Mouse (Mus musculus) hindbrain, postnatal 0 days (tissue): ENCODE measurements around the gene 1700016K19Rik. TPM values are rescaled to one million over a fixed set of nuclear protein-coding genes. Genes with fewer than 3 reads are reported as not detected.
A peak's percentile ranks its signal among the peaks of the same experiment; 100 is the strongest.

Experiments
- ATAC-seq: fragments of 200-750 bp; cut with Nextera tagmentation; 2 replicates; pipeline ENCODE4 v1.8.0; 2017; ENCODE audit warnings: mild to moderate bottlenecking, moderate TSS enrichment, moderate library complexity
- DNase-seq: peaks from one replicate; pipeline ENCODE4 v3.0.0-alpha.2; 2015; ENCODE audit warnings: low spot score
- H3K27ac ChIP-seq: fragments of 300-500 bp; sonication (generic); 2 replicates; pipeline ENCODE4 v1.5.1; 2014; ENCODE audit warnings: mild to moderate bottlenecking
- H3K27me3 ChIP-seq: fragments of 300-500 bp; sonication (generic); 2 replicates; pipeline ENCODE4 v1.6.1; 2014; ENCODE audit warnings: low read length, mixed read lengths; ENCODE audit not compliant: insufficient read depth
- H3K36me3 ChIP-seq: fragments of 300-500 bp; sonication (generic); 2 replicates; pipeline ENCODE4 v1.6.1; 2014; ENCODE audit warnings: low read length, mixed read lengths; ENCODE audit not compliant: insufficient read depth
- H3K4me1 ChIP-seq: fragments of 300-500 bp; sonication (generic); 2 replicates; pipeline ENCODE4 v1.6.1; 2014; ENCODE audit warnings: antibody characterized with exemption, low read length, mixed read lengths; ENCODE audit not compliant: insufficient read depth
- H3K4me2 ChIP-seq: fragments of 300-500 bp; sonication (generic); 2 replicates; pipeline ENCODE4 v1.6.1; 2014; ENCODE audit warnings: low read depth, mild to moderate bottlenecking, low read length, moderate library complexity, mixed read lengths
- H3K4me3 ChIP-seq: fragments of 300-500 bp; sonication (generic); 2 replicates; pipeline ENCODE4 v1.5.1; 2014; ENCODE audit warnings: low read length
- H3K9ac ChIP-seq: fragments of 300-500 bp; sonication (generic); replicated peaks from 2 replicates; pipeline ENCODE4 v1.6.1; 2014; ENCODE audit warnings: mild to moderate bottlenecking, low read length, moderate library complexity, mixed read lengths
- H3K9me3 ChIP-seq: fragments of 300-500 bp; sonication (generic); 2 replicates; pipeline ENCODE4 v1.6.1; 2016; ENCODE audit warnings: low read length, mixed read lengths
- CTCF ChIP-seq: IDR thresholded peaks from 2 replicates; pipeline ENCODE4 v1.5.1; 2016; ENCODE audit warnings: antibody characterized with exemption, control low read depth, low read depth
- WGBS: fragments of 180-500 bp; shearing (Covaris S2); extraction: QIAGEN DNeasy Blood & Tissue Kit; methylation state at CpG from one replicate; pipeline ENCODE4 v1.1.7; 2014; 5-methylcytosine and 5-hydroxymethylcytosine counted together
- polyA plus RNA-seq: library from polyadenylated mRNA; unstranded; fragments of >200 nt; fragmentation: Nextera tagmentation; extraction: Ambion mirVana; gene quantifications from 2 replicates; pipeline ENCODE4 v1.2.1, GENCODE M21; 2015
- total RNA-seq: library from RNA; depleted of rRNA; stranded (reverse); fragments of >200 nt; gene quantifications from 2 replicates; pipeline ENCODE4 v1.2.3, GENCODE M21; 2014

Gene 1700016K19Rik
- total and polyA plus RNA-seq, 2 experiments from 2014 or later = 4.8 to 6.2 TPM

GRCm38 (mm10) chr11:76019879-76020278, 20.2 kb downstream of the 1700016K19Rik start:
- 63% methylated on average over 4 of the region's 4 CpGs for WGBS
- H3K4me2 ChIP-seq = no peak overlapping the region
- H3K9ac ChIP-seq = no peak overlapping the region
- H3K4me3 ChIP-seq = no peak overlapping the region
- H3K4me1 ChIP-seq = no peaks in the 10 kb centered on the region
- no peaks in the 10 kb centered on the region for H3K27me3 ChIP-seq
- ATAC-seq = no peak
- DNase-seq = no peak
- no peak for TF ChIP-seq CTCF
- no peak overlapping the region for H3K27ac ChIP-seq
- no peaks in the 10 kb centered on the region for H3K9me3 ChIP-seq
- no peaks in the 10 kb centered on the region for H3K36me3 ChIP-seq

DNA sequence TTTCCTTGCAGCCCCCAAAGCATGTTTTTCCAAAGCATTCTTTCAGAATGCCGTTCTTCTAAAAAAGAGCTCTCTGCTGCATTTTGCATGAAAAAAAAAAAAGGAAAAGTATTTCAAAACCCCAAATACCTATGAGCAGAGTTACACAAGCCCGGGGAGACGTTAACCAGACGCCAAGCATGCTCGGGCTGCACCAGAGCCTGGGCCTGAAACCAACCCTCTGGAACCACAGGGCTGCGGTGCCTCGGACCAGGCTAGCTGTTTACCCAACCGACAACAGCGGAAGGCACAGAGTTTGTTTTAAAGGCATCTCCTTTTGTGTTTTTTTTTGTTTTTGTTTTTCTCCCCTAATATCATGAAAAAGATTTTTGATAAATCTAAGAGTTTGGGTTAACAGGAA, 21.2 kb downstream of the 1700016K19Rik start:
- DNase-seq = no peak
- no peaks in the 10 kb centered on the region for H3K9me3 ChIP-seq
- H3K4me2 ChIP-seq = no peak overlapping the region
- H3K9ac ChIP-seq = no peak overlapping the region
- no peak overlapping the region for H3K27ac ChIP-seq
- no peaks in the 10 kb centered on the region for H3K36me3 ChIP-seq
- no peaks in the 10 kb centered on the region for H3K4me1 ChIP-seq
- 79% methylated on average over 9 of the region's 9 CpGs for WGBS
- ATAC-seq = no peak
- no peak for TF ChIP-seq CTCF
- H3K4me3 ChIP-seq = no peak overlapping the region
- no peaks in the 10 kb centered on the region for H3K27me3 ChIP-seq

GRCm38 (mm10) chr11:76025080-76025583, 25.4 kb downstream of the 1700016K19Rik start:
- no peaks in the 10 kb centered on the region for H3K27me3 ChIP-seq
- no peak overlapping the region for H3K4me2 ChIP-seq
- no peaks in the 10 kb centered on the region for H3K36me3 ChIP-seq
- WGBS = 67% methylated on average over 7 of the region's 7 CpGs
- no peak for TF ChIP-seq CTCF
- DNase-seq (no peak), ATAC-seq (no peak)
- H3K9me3 ChIP-seq = no peaks in the 10 kb centered on the region
- no peak overlapping the region for H3K4me3 ChIP-seq
- no peaks in the 10 kb centered on the region; the same call in 1 of the 2 replicates for H3K4me1 ChIP-seq
- no peak overlapping the region for H3K9ac ChIP-seq
- H3K27ac ChIP-seq = no peak overlapping the region

DNA sequence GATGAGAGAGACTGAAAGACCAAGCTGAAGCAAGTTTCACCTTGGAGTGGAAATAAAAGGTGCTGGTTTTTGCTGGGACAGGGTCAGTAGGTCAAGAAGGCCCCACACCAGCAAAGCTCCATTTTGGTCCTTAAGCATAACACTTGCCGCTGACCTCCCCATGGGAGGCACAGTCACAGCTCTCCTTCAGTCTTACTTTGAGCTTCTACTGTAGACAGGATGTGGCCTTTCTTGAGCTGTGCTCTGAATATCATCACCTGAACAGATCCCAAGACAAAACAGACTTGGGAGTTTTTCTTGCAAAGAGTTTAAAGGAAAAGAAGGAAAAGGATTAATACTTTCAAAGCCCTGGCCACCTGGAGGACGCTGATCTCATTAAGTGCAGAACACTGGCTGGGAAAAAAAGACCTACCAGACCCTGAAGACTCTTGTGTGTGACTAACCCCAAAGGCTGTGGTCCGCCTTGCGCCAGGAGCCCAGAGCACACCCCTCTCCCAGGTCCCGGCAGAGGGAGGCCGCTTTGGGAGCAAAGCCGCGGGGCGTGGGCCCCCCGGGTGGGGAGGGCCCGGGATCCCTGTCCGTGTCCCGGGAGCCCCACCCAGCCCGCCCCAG, 26.9 kb downstream of the 1700016K19Rik start:
- H3K4me1 ChIP-seq = no peaks in the 10 kb centered on the region; the same call in 1 of the 2 replicates
- DNase-seq (no peak), ATAC-seq (0 out of 2 replicates have a peak, but pooled peaks have one; percentile 1)
- H3K27ac ChIP-seq = peak overlapping the region; percentile 48; the same call in 1 of the 2 replicates
- H3K36me3 ChIP-seq = no peaks in the 10 kb centered on the region
- H3K27me3 ChIP-seq = no peaks in the 10 kb centered on the region
- no peaks in the 10 kb centered on the region; the same call in 1 of the 2 replicates for H3K9me3 ChIP-seq
- WGBS = 8% methylated on average over 12 of the region's 14 CpGs
- H3K4me3 ChIP-seq = peak overlapping the region; percentile 64
- H3K4me2 ChIP-seq = peak overlapping the region; percentile 90
- TF ChIP-seq CTCF = 0 out of 2 replicates have a peak, but pooled peaks have one; percentile 4
- peak overlapping the region; percentile 71 for H3K9ac ChIP-seq

GRCm38 (mm10) chr11:76027139-76028071, 27.7 kb downstream of the 1700016K19Rik start, which contains the start of gene Rflnb:
Gene Rflnb (minus strand): TSS chr11:76027782.
- TF ChIP-seq CTCF = no peak
- ATAC-seq = peak; percentile 84

DNA sequence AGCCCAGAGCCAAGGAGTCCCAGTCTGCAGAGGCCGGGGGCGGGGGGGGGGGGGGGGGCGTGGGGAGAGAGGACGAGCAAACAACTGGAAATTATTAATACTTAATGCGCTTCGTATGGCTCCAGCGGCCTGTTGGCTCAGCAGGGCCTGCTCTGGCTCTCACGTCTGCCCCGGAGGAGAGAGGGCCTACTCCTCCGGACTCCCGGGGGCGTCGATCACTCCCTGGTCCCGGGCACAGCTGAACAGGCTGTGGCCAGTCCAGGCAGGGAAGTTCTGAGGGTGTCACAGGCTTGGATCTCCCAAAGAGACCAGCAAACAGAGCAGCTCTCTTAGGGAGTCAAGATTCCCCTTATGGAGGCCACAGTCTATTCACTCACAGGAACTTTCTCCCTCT, 28.4 kb downstream of the 1700016K19Rik start:
- ATAC-seq = peak; percentile 33
- no peaks in the 10 kb centered on the region; the same call in 1 of the 2 replicates for H3K4me1 ChIP-seq
- 2% methylated on average over 10 of the region's 14 CpGs for WGBS
- H3K4me2 ChIP-seq = peak overlapping the region; percentile 90
- DNase-seq = no peak
- no peaks in the 10 kb centered on the region for H3K27me3 ChIP-seq
- peak overlapping the region; percentile 64 for H3K4me3 ChIP-seq
- no peaks in the 10 kb centered on the region; the same call in 1 of the 2 replicates for H3K9me3 ChIP-seq
- H3K36me3 ChIP-seq = no peaks in the 10 kb centered on the region
- no peak overlapping the region for H3K27ac ChIP-seq
- H3K9ac ChIP-seq = peak overlapping the region; percentile 71
- no peak for TF ChIP-seq CTCF

More at GRCm38 (mm10) chr11:76027139-76028071, 27.7 kb downstream of the 1700016K19Rik start, which contains the start of gene Rflnb:
- no peaks in the 10 kb centered on the region; the same call in 1 of the 2 replicates for H3K4me1 ChIP-seq
- no peaks in the 10 kb centered on the region for H3K36me3 ChIP-seq
- H3K27ac ChIP-seq = peak within 1 kb of the TSS; percentile 48; the same call in 1 of the 2 replicates
- H3K4me2 ChIP-seq = peak within 1 kb of the TSS; percentile 90
- 1% methylated on average over 103 of the region's 112 CpGs for WGBS
- H3K4me3 ChIP-seq = peak within 1 kb of the TSS; percentile 64
- no peaks in the 10 kb centered on the region; the same call in 1 of the 2 replicates for H3K9me3 ChIP-seq
- DNase-seq = peak; percentile 82
- peak within 1 kb of the TSS; percentile 71 for H3K9ac ChIP-seq
- H3K27me3 ChIP-seq = no peaks in the 10 kb centered on the region
